Mouse (Mus musculus): ENCODE measurements at regions not wholly inside any gene's neighbourhood (a gene's known extent, or its start where the extent isn't known, plus 50 kb on each side); places are given as distances from the start of the nearest gene placed in this dataset.

- Histone ChIP-seq H3K27me3 (ENCODE audit: control insufficient read depth, insufficient read depth, low read length) (no peaks in the 10 kb centered on the region), H3K4me1 (replicated peaks; ENCODE audit: control insufficient read depth, insufficient read depth, low read length) (peaks cover 8% of the 10 kb centered on the region; the same call in 1 of the 2 replicates), H3K4me3 (ENCODE audit: control insufficient read depth, insufficient read depth, low read length) (no peak overlapping the region), H3K36me3 (ENCODE audit: control insufficient read depth, insufficient read depth, low read length) (no peaks in the 10 kb centered on the region), H3K27ac (ENCODE audit: control insufficient read depth, insufficient read depth, low read length) (no peak overlapping the region)
- DNase-seq = no peak
- 92% methylated on average over 8 of the region's 8 CpGs for WGBS
- TF ChIP-seq POLR2A (IDR thresholded peaks at IDR 0.05; ENCODE audit: control insufficient read depth, extremely low read depth, insufficient read depth, low read length, poor library complexity) (no peak), CTCF (IDR thresholded peaks at IDR 0.05; ENCODE audit: borderline replicate concordance, control insufficient read depth, extremely low read depth, insufficient read depth, low read length, poor library complexity) (no peak)
Observed at GRCm38 (mm10) chr6:31148311-31148856, 189.5 kb upstream of the Klf14 start.

GRCm38 (mm10) chr6:31149164-31149563 lies 190.3 kb upstream of the Klf14 start:
- DNase-seq = no peak
- Histone ChIP-seq H3K27ac (ENCODE audit: control insufficient read depth, insufficient read depth, low read length) (no peak overlapping the region), H3K4me3 (ENCODE audit: control insufficient read depth, insufficient read depth, low read length) (no peak overlapping the region), H3K36me3 (ENCODE audit: control insufficient read depth, insufficient read depth, low read length) (no peaks in the 10 kb centered on the region), H3K27me3 (ENCODE audit: control insufficient read depth, insufficient read depth, low read length) (no peaks in the 10 kb centered on the region), H3K4me1 (replicated peaks; ENCODE audit: control insufficient read depth, insufficient read depth, low read length) (peaks cover 8% of the 10 kb centered on the region; the same call in 1 of the 2 replicates)
- no peak for TF ChIP-seq CTCF (IDR thresholded peaks at IDR 0.05; ENCODE audit: borderline replicate concordance, control insufficient read depth, extremely low read depth, insufficient read depth, low read length, poor library complexity)
- TF ChIP-seq POLR2A (IDR thresholded peaks at IDR 0.05; ENCODE audit: control insufficient read depth, extremely low read depth, insufficient read depth, low read length, poor library complexity) = no peak
- 97% methylated on average over 6 of the region's 6 CpGs for WGBS

GRCm38 (mm10) chr6:31150416-31150815 lies 191.5 kb upstream of the Klf14 start:
- H3K4me3 ChIP-seq (ENCODE audit: control insufficient read depth, insufficient read depth, low read length) = no peak overlapping the region
- 90% methylated on average over 8 of the region's 8 CpGs for WGBS
- no peaks in the 10 kb centered on the region for H3K27me3 ChIP-seq (ENCODE audit: control insufficient read depth, insufficient read depth, low read length)
- H3K27ac ChIP-seq (ENCODE audit: control insufficient read depth, insufficient read depth, low read length) = no peak overlapping the region
- TF ChIP-seq CTCF (IDR thresholded peaks at IDR 0.05; ENCODE audit: borderline replicate concordance, control insufficient read depth, extremely low read depth, insufficient read depth, low read length, poor library complexity) (no peak), POLR2A (IDR thresholded peaks at IDR 0.05; ENCODE audit: control insufficient read depth, extremely low read depth, insufficient read depth, low read length, poor library complexity) (no peak)
- H3K36me3 ChIP-seq (ENCODE audit: control insufficient read depth, insufficient read depth, low read length) = no peaks in the 10 kb centered on the region
- H3K4me1 ChIP-seq (replicated peaks; ENCODE audit: control insufficient read depth, insufficient read depth, low read length) = peaks cover 8% of the 10 kb centered on the region; the same call in 1 of the 2 replicates
- DNase-seq = no peak

GRCm38 (mm10) chr6:31155857-31156256 lies 197.0 kb upstream of the Klf14 start:
- peak; percentile 39 for DNase-seq
- WGBS = 34% methylated on average over 5 of the region's 5 CpGs
- H3K27me3 ChIP-seq (ENCODE audit: control insufficient read depth, insufficient read depth, low read length) = no peaks in the 10 kb centered on the region
- no peak overlapping the region for H3K27ac ChIP-seq (ENCODE audit: control insufficient read depth, insufficient read depth, low read length)
- peaks cover 19% of the 10 kb centered on the region for H3K4me1 ChIP-seq (replicated peaks; ENCODE audit: control insufficient read depth, insufficient read depth, low read length)
- no peak overlapping the region for H3K4me3 ChIP-seq (ENCODE audit: control insufficient read depth, insufficient read depth, low read length)
- no peaks in the 10 kb centered on the region for H3K36me3 ChIP-seq (ENCODE audit: control insufficient read depth, insufficient read depth, low read length)
- TF ChIP-seq CTCF (IDR thresholded peaks at IDR 0.05; ENCODE audit: borderline replicate concordance, control insufficient read depth, extremely low read depth, insufficient read depth, low read length, poor library complexity) = no peak
- TF ChIP-seq POLR2A (IDR thresholded peaks at IDR 0.05; ENCODE audit: control insufficient read depth, extremely low read depth, insufficient read depth, low read length, poor library complexity) = no peak

- Histone ChIP-seq H3K4me3 (ENCODE audit: control insufficient read depth, insufficient read depth, low read length) (no peak overlapping the region), H3K27me3 (ENCODE audit: control insufficient read depth, insufficient read depth, low read length) (no peaks in the 10 kb centered on the region), H3K36me3 (ENCODE audit: control insufficient read depth, insufficient read depth, low read length) (no peaks in the 10 kb centered on the region), H3K27ac (ENCODE audit: control insufficient read depth, insufficient read depth, low read length) (no peak overlapping the region), H3K4me1 (replicated peaks; ENCODE audit: control insufficient read depth, insufficient read depth, low read length) (peaks cover 19% of the 10 kb centered on the region)
- DNase-seq = no peak
- 41% methylated on average over 2 of the region's 2 CpGs for WGBS
- no peak for TF ChIP-seq POLR2A (IDR thresholded peaks at IDR 0.05; ENCODE audit: control insufficient read depth, extremely low read depth, insufficient read depth, low read length, poor library complexity)
- TF ChIP-seq CTCF (IDR thresholded peaks at IDR 0.05; ENCODE audit: borderline replicate concordance, control insufficient read depth, extremely low read depth, insufficient read depth, low read length, poor library complexity) = no peak
Observed at GRCm38 (mm10) chr6:31156999-31157398, 198.1 kb upstream of the Klf14 start.

- Histone ChIP-seq H3K4me1 (replicated peaks; ENCODE audit: control insufficient read depth, insufficient read depth, low read length) (peaks cover 19% of the 10 kb centered on the region), H3K36me3 (ENCODE audit: control insufficient read depth, insufficient read depth, low read length) (no peaks in the 10 kb centered on the region)
- WGBS = 92% methylated on average over 6 of the region's 6 CpGs
Observed at GRCm38 (mm10) chr6:31157429-31157828, 198.6 kb upstream of the Klf14 start.

GRCm38 (mm10) chr6:31158648-31159047 lies 199.8 kb upstream of the Klf14 start:
- 37% methylated on average over 7 of the region's 7 CpGs for WGBS
- Histone ChIP-seq H3K4me3 (ENCODE audit: control insufficient read depth, insufficient read depth, low read length) (no peak overlapping the region), H3K4me1 (replicated peaks; ENCODE audit: control insufficient read depth, insufficient read depth, low read length) (peaks cover 19% of the 10 kb centered on the region), H3K36me3 (ENCODE audit: control insufficient read depth, insufficient read depth, low read length) (no peaks in the 10 kb centered on the region), H3K27ac (ENCODE audit: control insufficient read depth, insufficient read depth, low read length) (peak overlapping the region; percentile 20; the same call in 1 of the 2 replicates), H3K27me3 (ENCODE audit: control insufficient read depth, insufficient read depth, low read length) (no peaks in the 10 kb centered on the region)
- DNase-seq = no peak
- TF ChIP-seq CTCF (IDR thresholded peaks at IDR 0.05; ENCODE audit: borderline replicate concordance, control insufficient read depth, extremely low read depth, insufficient read depth, low read length, poor library complexity) (no peak), POLR2A (IDR thresholded peaks at IDR 0.05; ENCODE audit: control insufficient read depth, extremely low read depth, insufficient read depth, low read length, poor library complexity) (no peak)

More at GRCm38 (mm10) chr6:31157429-31157828, 198.6 kb upstream of the Klf14 start:
- Histone ChIP-seq H3K27ac (ENCODE audit: control insufficient read depth, insufficient read depth, low read length) (no peak overlapping the region), H3K27me3 (ENCODE audit: control insufficient read depth, insufficient read depth, low read length) (no peaks in the 10 kb centered on the region), H3K4me3 (ENCODE audit: control insufficient read depth, insufficient read depth, low read length) (no peak overlapping the region)
- no peak for DNase-seq
- no peak for TF ChIP-seq CTCF (IDR thresholded peaks at IDR 0.05; ENCODE audit: borderline replicate concordance, control insufficient read depth, extremely low read depth, insufficient read depth, low read length, poor library complexity)
- TF ChIP-seq POLR2A (IDR thresholded peaks at IDR 0.05; ENCODE audit: control insufficient read depth, extremely low read depth, insufficient read depth, low read length, poor library complexity) = no peak

Data from thymus, adult 2 months (tissue).